Mouse (Mus musculus) embryonic facial prominence, embryonic 13.5 days (tissue): Measurements from ENCODE around the gene Tbx6. TPM values are rescaled to one million over a fixed set of nuclear protein-coding genes. Genes with fewer than 3 reads are reported as not detected.
"Not testable (repeated sequence)": the region's sequence is repeated elsewhere in the genome, so short reads cannot be mapped to it uniquely, and the experiment has no call there.

Experiments used
- ATAC-seq: fragments of 200-750 bp; cut with Nextera tagmentation; 2 replicates; pipeline ENCODE4 v1.8.0; 2017; ENCODE audit warnings: low read depth; ENCODE audit not compliant: insufficient number of reproducible peaks, insufficient read depth, low FRiP score, low TSS enrichment
- H3K27ac ChIP-seq: fragments of 300-500 bp; sonication (generic); 2 replicates; pipeline ENCODE4 v1.5.1; 2015; ENCODE audit warnings: moderate library complexity, mild to moderate bottlenecking, inconsistent platforms
- H3K27me3 ChIP-seq: fragments of 300-500 bp; sonication (generic); 2 replicates; pipeline ENCODE4 v1.6.1; 2015; ENCODE audit warnings: mild to moderate bottlenecking, inconsistent platforms
- H3K36me3 ChIP-seq: fragments of 300-500 bp; sonication (generic); 2 replicates; pipeline ENCODE4 v1.6.1; 2015; ENCODE audit warnings: mild to moderate bottlenecking, inconsistent platforms
- H3K4me1 ChIP-seq: fragments of 300-500 bp; sonication (generic); 2 replicates; pipeline ENCODE4 v1.6.1; 2015; ENCODE audit warnings: inconsistent platforms
- H3K4me2 ChIP-seq: fragments of 300-500 bp; sonication (generic); 2 replicates; pipeline ENCODE4 v1.6.1; 2015; ENCODE audit warnings: moderate library complexity, mild to moderate bottlenecking, inconsistent platforms
- H3K4me3 ChIP-seq: fragments of 300-500 bp; sonication (generic); 2 replicates; pipeline ENCODE4 v1.5.1; 2015; ENCODE audit warnings: mild to moderate bottlenecking, inconsistent platforms
- H3K9ac ChIP-seq: fragments of 300-500 bp; sonication (generic); 2 replicates; pipeline ENCODE4 v1.6.1; 2015; ENCODE audit warnings: mild to moderate bottlenecking, inconsistent platforms
- H3K9me3 ChIP-seq: fragments of 300-500 bp; sonication (generic); 2 replicates; pipeline ENCODE4 v1.6.1; 2016; ENCODE audit warnings: inconsistent platforms
- WGBS: fragments of 180-500 bp; shearing (Covaris S2); methylation state at CpG from one replicate; pipeline ENCODE4 v1.1.7; 2015; ENCODE audit warnings: mixed read lengths; 5-methylcytosine and 5-hydroxymethylcytosine counted together
- polyA plus RNA-seq: library from polyadenylated mRNA; unstranded; fragments of >200 nt; fragmentation: Nextera tagmentation; extraction: Ambion mirVana; gene quantifications from 2 replicates; pipeline ENCODE4 v1.2.1, GENCODE M21; 2015

Tbx6 gene
- polyA plus RNA-seq, 1 experiment from 2014 or later, result 0.27 TPM

- H3K27me3 ChIP-seq, result no peaks in the 10 kb centered on the region
- no peak for ATAC-seq
- peaks cover 5% of the 10 kb centered on the region for H3K4me1 ChIP-seq
- H3K36me3 ChIP-seq, result peaks cover 61% of the 10 kb centered on the region
- no peak overlapping the region for H3K27ac ChIP-seq
- H3K4me3 ChIP-seq, result no peak overlapping the region
- no peak overlapping the region for H3K9ac ChIP-seq
- WGBS, result 87% methylated on average over 12 of the region's 12 CpGs
- H3K9me3 ChIP-seq, result no peaks in the 10 kb centered on the region
- H3K4me2 ChIP-seq, result no peak overlapping the region
These were observed 10.5 kb upstream of the Tbx6 start for GRCm38 (mm10) chr7:126770784-126771183.

DNA sequence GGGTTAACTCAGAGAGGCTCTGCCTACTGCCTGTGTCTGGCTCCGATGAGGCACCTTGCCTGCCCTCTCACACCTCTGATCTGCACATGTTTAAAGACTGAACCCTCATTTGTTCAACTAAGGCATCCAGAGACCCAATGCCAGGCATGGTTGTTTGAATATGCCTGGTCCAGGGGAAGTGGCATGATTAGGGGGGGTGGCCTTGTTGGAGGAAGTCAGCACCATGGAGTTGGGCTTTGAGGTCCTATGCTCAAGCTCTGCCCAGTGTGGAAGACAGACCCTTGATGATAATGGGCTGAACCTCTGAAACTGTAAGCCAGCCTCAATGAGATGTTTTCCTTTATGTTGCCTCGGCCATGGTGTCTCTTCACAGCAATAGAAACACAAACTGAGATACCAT, 7.9 kb upstream of the Tbx6 start:
- WGBS, result 86% methylated on average over 2 of the region's 2 CpGs
- H3K4me2 ChIP-seq, result no peak overlapping the region

GRCm38 (mm10) chr7:126774463-126774862, 6.8 kb upstream of the Tbx6 start:
- peaks cover 27% of the 10 kb centered on the region for H3K4me1 ChIP-seq
- H3K36me3 ChIP-seq, result peaks cover 29% of the 10 kb centered on the region
- H3K4me2 ChIP-seq, result no peak overlapping the region
- no peak overlapping the region for H3K9ac ChIP-seq
- no peaks in the 10 kb centered on the region for H3K9me3 ChIP-seq
- H3K27ac ChIP-seq, result no peak overlapping the region
- H3K4me3 ChIP-seq, result no peak overlapping the region
- 78% methylated on average over 2 of the region's 2 CpGs for WGBS
- ATAC-seq, result no peak
- no peaks in the 10 kb centered on the region for H3K27me3 ChIP-seq

More for the DNA sequence above, 7.9 kb upstream of the Tbx6 start:
- H3K4me1 ChIP-seq, result peaks cover 25% of the 10 kb centered on the region
- ATAC-seq, result no peak
- no peak overlapping the region for H3K9ac ChIP-seq
- no peak overlapping the region for H3K27ac ChIP-seq
- no peak overlapping the region for H3K4me3 ChIP-seq
- no peaks in the 10 kb centered on the region for H3K27me3 ChIP-seq
- no peaks in the 10 kb centered on the region for H3K9me3 ChIP-seq
- peaks cover 37% of the 10 kb centered on the region for H3K36me3 ChIP-seq

GRCm38 (mm10) chr7:126775185-126775977, 5.9 kb upstream of the Tbx6 start:
- peak overlapping the region; percentile 86; the same call in 1 of the 2 replicates for H3K27ac ChIP-seq
- peak overlapping the region; percentile 92 for H3K4me2 ChIP-seq
- H3K36me3 ChIP-seq, result peaks cover 20% of the 10 kb centered on the region
- WGBS, result 82% methylated on average over 10 of the region's 10 CpGs
- H3K9ac ChIP-seq, result peak overlapping the region; percentile 90
- no peak overlapping the region for H3K4me3 ChIP-seq
- H3K27me3 ChIP-seq, result no peaks in the 10 kb centered on the region
- H3K9me3 ChIP-seq, result no peaks in the 10 kb centered on the region
- peaks cover 36% of the 10 kb centered on the region for H3K4me1 ChIP-seq
- ATAC-seq, result no peak

- peak overlapping the region; percentile 92 for H3K4me2 ChIP-seq
- H3K27ac ChIP-seq, result peak overlapping the region; percentile 86
- no peak for ATAC-seq
- no peaks in the 10 kb centered on the region for H3K27me3 ChIP-seq
- H3K9ac ChIP-seq, result peak overlapping the region; percentile 90
- H3K9me3 ChIP-seq, result no peaks in the 10 kb centered on the region
- 57% methylated on average over 3 of the region's 3 CpGs for WGBS
- peaks cover 15% of the 10 kb centered on the region for H3K36me3 ChIP-seq
- H3K4me3 ChIP-seq, result no peak overlapping the region
- H3K4me1 ChIP-seq, result peaks cover 38% of the 10 kb centered on the region
These were observed 5.4 kb upstream of the Tbx6 start for GRCm38 (mm10) chr7:126775978-126776234.

GRCm38 (mm10) chr7:126776598-126777057, 4.7 kb upstream of the Tbx6 start, which contains the start of gene Ypel3:
Gene Ypel3, plus strand, starts transcription at chr7:126776955.
- H3K9me3 ChIP-seq, result no peaks in the 10 kb centered on the region
- peak within 1 kb of the TSS; percentile 92 for H3K4me2 ChIP-seq
- H3K4me3 ChIP-seq, result peak within 1 kb of the TSS; percentile 80
- H3K4me1 ChIP-seq, result peaks cover 46% of the 10 kb centered on the region
- H3K27ac ChIP-seq, result peak within 1 kb of the TSS; percentile 86
- no peaks in the 10 kb centered on the region for H3K27me3 ChIP-seq
- ATAC-seq, result peak; percentile 88
- under 1% methylated on average over 37 of the region's 37 CpGs for WGBS
- H3K36me3 ChIP-seq, result peaks cover 10% of the 10 kb centered on the region
- H3K9ac ChIP-seq, result peak within 1 kb of the TSS; percentile 90

GRCm38 (mm10) chr7:126777476-126777875, 3.8 kb upstream of the Tbx6 start:
- H3K4me3 ChIP-seq, result peak overlapping the region; percentile 80
- peaks cover 47% of the 10 kb centered on the region for H3K4me1 ChIP-seq
- H3K36me3 ChIP-seq, result peaks cover 10% of the 10 kb centered on the region
- no peak for ATAC-seq
- H3K9ac ChIP-seq, result peak overlapping the region; percentile 90
- H3K4me2 ChIP-seq, result peak overlapping the region; percentile 92
- H3K27ac ChIP-seq, result peak overlapping the region; percentile 86
- H3K9me3 ChIP-seq, result no peaks in the 10 kb centered on the region
- no peaks in the 10 kb centered on the region for H3K27me3 ChIP-seq
- WGBS, result 44% methylated on average over 10 of the region's 10 CpGs

- peaks cover 10% of the 10 kb centered on the region; the same call in 1 of the 2 replicates for H3K36me3 ChIP-seq
- H3K4me1 ChIP-seq, result peaks cover 47% of the 10 kb centered on the region
- H3K27ac ChIP-seq, result no peak overlapping the region
- peak overlapping the region; percentile 90 for H3K9ac ChIP-seq
- 79% methylated on average over 3 of the region's 3 CpGs for WGBS
- peak overlapping the region; percentile 92 for H3K4me2 ChIP-seq
- H3K27me3 ChIP-seq, result no peaks in the 10 kb centered on the region
- H3K4me3 ChIP-seq, result no peak overlapping the region; the same call in 1 of the 2 replicates
- no peak for ATAC-seq
- H3K9me3 ChIP-seq, result no peaks in the 10 kb centered on the region
These were observed 3.1 kb upstream of the Tbx6 start for GRCm38 (mm10) chr7:126778147-126778546.

DNA sequence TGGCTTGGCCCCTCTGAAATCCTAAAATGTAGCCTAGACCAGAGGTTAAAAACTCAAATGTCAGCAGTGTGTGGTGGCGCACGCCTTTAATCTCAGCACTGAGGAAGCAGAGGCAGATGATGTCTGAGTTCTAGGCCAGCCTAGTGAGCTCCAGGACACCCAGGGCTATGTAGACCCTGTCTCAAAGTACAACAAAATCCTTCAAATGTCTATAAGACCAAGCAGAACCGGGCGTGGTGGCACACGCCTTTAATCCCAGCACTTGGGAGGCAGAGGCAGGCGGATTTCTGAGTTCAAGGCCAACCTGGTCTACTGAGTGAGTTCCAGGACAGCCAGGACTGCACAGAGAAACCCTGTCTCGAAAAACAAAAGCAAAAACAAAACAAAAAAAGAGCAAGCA, 2.2 kb upstream of the Tbx6 start:
- H3K4me1 ChIP-seq, result peaks cover 47% of the 10 kb centered on the region
- H3K9me3 ChIP-seq, H3K27me3 ChIP-seq, ATAC-seq, H3K4me2 ChIP-seq, H3K9ac ChIP-seq, H3K4me3 ChIP-seq, H3K27ac ChIP-seq: not testable (repeated sequence)
- WGBS, result 92% methylated on average over 7 of the region's 7 CpGs
- H3K36me3 ChIP-seq, result peaks cover 11% of the 10 kb centered on the region

DNA sequence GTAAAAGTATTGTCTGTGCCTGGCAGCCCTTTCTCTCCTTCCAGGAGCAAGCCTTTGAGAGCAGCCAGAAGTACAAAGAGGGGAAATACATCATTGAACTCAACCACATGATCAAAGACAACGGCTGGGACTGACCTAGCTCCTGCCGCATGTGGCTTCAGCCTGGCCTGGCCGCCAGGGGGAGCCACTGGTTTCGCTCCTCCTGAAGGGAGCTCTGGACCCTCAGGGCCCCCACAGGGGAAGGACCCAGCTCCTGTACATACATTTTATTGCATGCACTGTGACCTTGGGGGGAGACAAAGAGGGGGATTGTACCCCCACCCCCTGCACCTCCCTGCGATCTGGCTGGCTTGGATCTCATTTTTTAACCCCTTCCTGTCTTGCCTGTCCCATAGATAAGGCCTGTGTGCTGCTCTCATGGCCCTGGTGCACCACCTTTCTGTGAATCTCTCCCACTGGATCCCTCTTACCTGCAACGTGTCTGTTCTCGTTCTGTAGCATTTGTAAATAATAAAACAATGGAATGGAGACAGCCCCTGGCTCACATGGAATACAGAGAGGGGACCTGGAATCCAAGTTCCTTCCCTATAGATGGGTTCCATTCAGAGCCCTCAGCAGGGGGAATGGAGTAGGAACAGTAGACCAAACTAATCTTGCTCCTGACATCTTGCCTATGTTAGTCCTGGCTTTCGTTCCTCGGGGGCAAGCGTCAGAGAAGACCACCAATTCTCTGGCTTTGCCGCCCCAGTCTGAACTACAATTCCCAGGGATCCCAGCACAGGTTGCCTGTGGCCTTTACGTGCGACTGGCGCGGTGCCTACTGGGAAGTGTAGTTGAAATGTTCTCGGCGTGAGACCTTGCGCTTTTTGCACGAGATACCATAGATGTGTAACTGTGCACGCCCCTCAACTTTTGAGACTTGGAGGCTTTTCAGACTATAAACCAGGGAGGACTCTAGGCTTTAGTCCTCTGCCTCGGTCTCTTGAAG, 1.0 kb upstream of the Tbx6 start:
- H3K9me3 ChIP-seq, result no peaks in the 10 kb centered on the region
- 0 out of 2 replicates have a peak, but pooled peaks have one; percentile 26 for ATAC-seq
- peak overlapping the region; percentile 73 for H3K9ac ChIP-seq
- H3K36me3 ChIP-seq, result peaks cover 23% of the 10 kb centered on the region
- peaks cover 45% of the 10 kb centered on the region for H3K4me1 ChIP-seq
- H3K27ac ChIP-seq, result peak overlapping the region; percentile 81
- no peaks in the 10 kb centered on the region for H3K27me3 ChIP-seq
- peak overlapping the region; percentile 87 for H3K4me2 ChIP-seq
- H3K4me3 ChIP-seq, result peak overlapping the region; percentile 47
- under 1% methylated on average over 21 of the region's 21 CpGs for WGBS

DNA sequence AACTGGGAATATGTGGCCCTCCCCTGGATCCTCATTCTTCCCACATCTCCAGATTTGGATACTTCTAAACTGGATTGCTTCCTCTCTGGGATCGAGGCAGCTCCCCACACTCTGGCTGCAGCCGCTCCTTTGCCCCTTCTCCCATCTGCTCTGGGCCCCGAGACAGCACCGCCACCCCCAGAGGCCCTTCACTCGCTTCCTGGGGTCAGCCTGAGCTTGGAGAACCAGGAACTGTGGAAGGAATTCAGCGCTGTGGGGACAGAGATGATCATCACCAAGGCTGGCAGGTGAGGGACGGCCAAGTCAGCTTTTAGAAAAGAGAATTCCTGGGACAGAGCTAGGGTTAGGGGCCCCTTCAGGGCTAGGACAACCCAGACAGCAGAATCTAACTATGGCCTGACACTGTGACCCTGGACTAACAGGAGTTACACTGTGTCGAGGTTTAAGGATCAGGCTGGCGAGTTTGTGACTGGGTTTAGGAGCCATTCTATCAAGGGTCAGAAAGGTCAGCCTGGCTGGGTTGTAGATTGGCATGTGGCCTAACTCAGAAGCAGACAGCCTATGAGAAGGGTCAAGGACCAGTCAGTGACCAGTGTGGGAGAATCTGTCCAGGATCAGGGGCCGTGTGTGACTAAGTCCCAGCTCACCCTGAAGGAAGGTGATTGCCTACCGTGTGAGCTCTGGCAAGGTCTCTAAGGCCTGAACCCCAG, 533 bp downstream of the Tbx6 start:
- H3K9me3 ChIP-seq, result no peaks in the 10 kb centered on the region
- H3K4me3 ChIP-seq, result peak overlapping the region; percentile 47
- peaks cover 35% of the 10 kb centered on the region for H3K4me1 ChIP-seq
- H3K4me2 ChIP-seq, result peak overlapping the region; percentile 87
- H3K9ac ChIP-seq, result peak overlapping the region; percentile 73
- H3K27ac ChIP-seq, result no peak overlapping the region
- 35% methylated on average over 11 of the region's 11 CpGs for WGBS
- H3K36me3 ChIP-seq, result peaks cover 33% of the 10 kb centered on the region
- H3K27me3 ChIP-seq, result no peaks in the 10 kb centered on the region
- ATAC-seq, result no peak
